Mouse (Mus musculus): ENCODE results near the gene D630003M21Rik. TPM values are rescaled to one million over a fixed set of nuclear protein-coding genes. Genes with fewer than 3 reads are reported as not detected.

The D630003M21Rik gene
- polyA plus RNA-seq, 1 experiment = 3.7 TPM

DNA sequence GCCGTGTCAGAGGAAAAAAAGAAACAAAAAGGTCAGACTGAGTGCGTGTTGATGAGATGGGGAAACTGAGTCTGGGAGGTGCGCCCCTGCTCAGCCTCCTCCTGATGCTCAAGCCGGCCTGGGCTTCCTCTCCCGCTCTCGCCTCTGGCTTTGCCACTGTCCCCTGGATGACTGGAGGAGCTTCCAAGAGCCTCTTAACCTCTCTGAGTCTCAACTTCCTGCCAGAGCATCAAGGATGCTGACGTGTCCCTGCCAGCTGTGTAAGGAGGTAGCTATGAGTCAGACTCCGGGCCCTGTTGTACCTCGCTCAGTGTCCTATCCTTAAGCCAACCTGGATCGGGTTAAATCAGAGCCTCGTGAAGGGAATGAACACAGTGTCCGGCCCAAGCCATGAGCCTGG, 91.3 kb downstream of the D630003M21Rik start:
- DNase-seq (ENCODE audit: low read depth) = no peak
- no peak for TF ChIP-seq CTCF (IDR thresholded peaks at IDR 0.05; ENCODE audit: borderline replicate concordance, extremely low read depth, insufficient read depth, insufficient read length)
- TF ChIP-seq POLR2A (IDR thresholded peaks at IDR 0.05; ENCODE audit: borderline replicate concordance, extremely low read depth, insufficient read depth, insufficient read length, poor library complexity, severe bottlenecking) = no peak

DNA sequence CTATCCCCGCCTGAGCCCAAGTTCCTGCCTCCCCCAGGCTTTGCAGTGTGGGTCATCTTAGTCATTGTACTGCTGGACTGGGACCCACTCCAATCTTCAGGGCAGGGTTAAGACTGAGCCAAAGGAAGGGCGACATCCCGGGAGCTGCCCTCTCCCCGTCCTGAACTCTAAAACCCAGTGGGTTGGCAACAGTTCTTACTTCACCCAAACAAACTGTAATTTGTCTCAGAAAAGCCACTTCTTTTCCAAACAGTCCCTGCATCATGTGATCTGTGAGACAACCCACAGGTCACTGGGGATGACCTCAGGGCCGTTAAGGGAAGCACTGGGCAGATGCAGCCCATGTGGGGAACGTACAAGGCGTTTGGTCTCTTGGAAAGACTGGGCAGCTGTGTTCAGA, 92.8 kb downstream of the D630003M21Rik start:
- DNase-seq (ENCODE audit: low read depth) = no peak
- TF ChIP-seq CTCF (IDR thresholded peaks at IDR 0.05; ENCODE audit: borderline replicate concordance, extremely low read depth, insufficient read depth, insufficient read length) (no peak), POLR2A (IDR thresholded peaks at IDR 0.05; ENCODE audit: borderline replicate concordance, extremely low read depth, insufficient read depth, insufficient read length, poor library complexity, severe bottlenecking) (no peak)

DNA sequence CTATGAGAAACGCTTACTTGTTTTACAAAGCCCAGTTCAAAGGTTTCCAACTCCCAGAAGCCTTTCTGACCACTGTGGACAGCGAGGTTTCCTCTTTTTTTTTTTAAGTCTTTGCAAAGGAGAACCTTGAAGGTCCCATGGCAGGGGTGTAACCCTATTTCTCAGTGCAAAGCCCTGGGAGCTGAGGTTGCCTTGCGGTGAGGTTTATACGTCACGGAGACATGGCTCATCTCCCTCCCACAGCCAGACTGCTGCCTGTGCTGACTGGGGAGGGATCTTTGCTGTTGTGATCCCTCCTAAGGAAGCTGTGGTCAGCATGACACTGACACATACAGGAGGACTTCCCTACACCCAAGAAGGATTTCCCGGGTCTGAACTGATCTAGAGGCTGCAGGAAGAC, 96.0 kb downstream of the D630003M21Rik start:
- TF ChIP-seq POLR2A (IDR thresholded peaks at IDR 0.05; ENCODE audit: borderline replicate concordance, extremely low read depth, insufficient read depth, insufficient read length, poor library complexity, severe bottlenecking) (no peak), CTCF (IDR thresholded peaks at IDR 0.05; ENCODE audit: borderline replicate concordance, extremely low read depth, insufficient read depth, insufficient read length) (no peak)
- DNase-seq (ENCODE audit: low read depth) = no peak

Other genes with a start within 250 kb of the D630003M21Rik start
- 21.4 and 22.3 TPM in 2 replicates for gene Tti1, start 200.8 kb downstream of the D630003M21Rik start, polyA plus RNA-seq (2012; rRNA removed)
- 25.8 and 27.9 TPM in 2 replicates for gene Rprd1b, start 200.7 kb downstream of the D630003M21Rik start, polyA plus RNA-seq (2012; rRNA removed)
- 6.2 and 9.7 TPM in 2 replicates for gene Tgm2, start 82.8 kb downstream of the D630003M21Rik start, polyA plus RNA-seq (2012; rRNA removed)
- not detected in 2 replicates for gene Bpi, start 28.9 kb upstream of the D630003M21Rik start, polyA plus RNA-seq (2012; rRNA removed)
- 4.0 and 4.3 TPM in 2 replicates for gene Lbp, start 77.3 kb upstream of the D630003M21Rik start, polyA plus RNA-seq (2012; rRNA removed)
- 496 and 652 TPM in 2 replicates for gene Snhg11, start 146.4 kb upstream of the D630003M21Rik start, polyA plus RNA-seq (2012; rRNA removed)
- gene Ralgapb, start 180.6 kb upstream of the D630003M21Rik start, polyA plus RNA-seq (2012; rRNA removed) = 37.7 and 44.4 TPM in 2 replicates